Mouse (Mus musculus): ENCODE measurements around the gene Artn. TPM values are rescaled to one million over a fixed set of nuclear protein-coding genes. Genes with fewer than 3 reads are reported as not detected.
A peak's percentile ranks its signal among the peaks of the same experiment; 100 is the strongest.

Gene Artn
- polyA plus RNA-seq (2015; fragmentation: Nextera tagmentation; extraction: Ambion mirVana): 2.5 and 2.7 TPM in 2 replicates

- WGBS (ENCODE audit: insufficient replicate concordance): 1% methylated on average over 33 of the region's 33 CpGs
- peak; percentile 24 for DNase-seq
- H3K27me3 ChIP-seq: peaks cover 74% of the 10 kb centered on the region
Measured at GRCm38 (mm10) chr4:117929391-117929881, at the start of gene Artn. Artn (minus strand) TSS chr4:117929763.

GRCm38 (mm10) chr4:117979181-117979580 is 49.6 kb upstream of the Artn start:
- H3K9me3 ChIP-seq (replicated peaks): no peaks in the 10 kb centered on the region
- H3K4me2 ChIP-seq: no peak overlapping the region
- no peak overlapping the region for H3K9ac ChIP-seq
- no peak overlapping the region for H3K27ac ChIP-seq
- no peak overlapping the region for H3K4me3 ChIP-seq (replicated peaks)
- ATAC-seq (ENCODE audit: low read depth): no peak
- no peaks in the 10 kb centered on the region for H3K27me3 ChIP-seq
- H3K4me1 ChIP-seq (replicated peaks): no peaks in the 10 kb centered on the region
- H3K36me3 ChIP-seq: no peaks in the 10 kb centered on the region
- WGBS (ENCODE audit: insufficient replicate concordance): 77% methylated on average over 4 of the region's 4 CpGs
- no peak for DNase-seq

More at GRCm38 (mm10) chr4:117929391-117929881, at the start of gene Artn:
- peaks cover 48% of the 10 kb centered on the region for H3K4me1 ChIP-seq (replicated peaks)
- H3K4me3 ChIP-seq (replicated peaks): peak within 1 kb of the TSS; percentile 63
- peak within 1 kb of the TSS; percentile 71 for H3K4me2 ChIP-seq
- peaks cover 3% of the 10 kb centered on the region; the same call in 1 of the 2 replicates for H3K9me3 ChIP-seq (replicated peaks)
- peak; percentile 4; the same call in 1 of the 2 replicates for ATAC-seq (ENCODE audit: low read depth)
- no peaks in the 10 kb centered on the region for H3K36me3 ChIP-seq
- peak within 1 kb of the TSS; percentile 83 for H3K27ac ChIP-seq
- H3K9ac ChIP-seq: peak within 1 kb of the TSS; percentile 77

GRCm38 (mm10) chr4:117978282-117978681 is 48.7 kb upstream of the Artn start:
- no peaks in the 10 kb centered on the region for H3K9me3 ChIP-seq (replicated peaks)
- DNase-seq: no peak
- no peak overlapping the region for H3K4me2 ChIP-seq
- H3K27me3 ChIP-seq: no peaks in the 10 kb centered on the region
- H3K4me3 ChIP-seq (replicated peaks): no peak overlapping the region
- ATAC-seq (ENCODE audit: low read depth): no peak
- no peak overlapping the region for H3K9ac ChIP-seq
- H3K4me1 ChIP-seq (replicated peaks): no peaks in the 10 kb centered on the region
- H3K36me3 ChIP-seq: no peaks in the 10 kb centered on the region
- 69% methylated on average over 9 of the region's 9 CpGs for WGBS (ENCODE audit: insufficient replicate concordance)
- H3K27ac ChIP-seq: no peak overlapping the region

GRCm38 (mm10) chr4:117977841-117978240 is 48.3 kb upstream of the Artn start:
- Histone ChIP-seq H3K4me3 (replicated peaks) (no peak overlapping the region), H3K27ac (no peak overlapping the region), H3K9me3 (replicated peaks) (no peaks in the 10 kb centered on the region), H3K4me1 (replicated peaks) (no peaks in the 10 kb centered on the region), H3K36me3 (no peaks in the 10 kb centered on the region), H3K4me2 (no peak overlapping the region), H3K9ac (no peak overlapping the region), H3K27me3 (no peaks in the 10 kb centered on the region)
- no peak for ATAC-seq (ENCODE audit: low read depth)
- WGBS (ENCODE audit: insufficient replicate concordance): 72% methylated on average over 11 of the region's 11 CpGs
- DNase-seq: no peak

GRCm38 (mm10) chr4:117977371-117977770 is 47.8 kb upstream of the Artn start:
- Histone ChIP-seq H3K4me1 (replicated peaks) (no peaks in the 10 kb centered on the region), H3K9me3 (replicated peaks) (no peaks in the 10 kb centered on the region), H3K36me3 (no peaks in the 10 kb centered on the region), H3K4me3 (replicated peaks) (no peak overlapping the region), H3K4me2 (no peak overlapping the region), H3K27ac (no peak overlapping the region), H3K9ac (no peak overlapping the region), H3K27me3 (no peaks in the 10 kb centered on the region)
- ATAC-seq (ENCODE audit: low read depth) (no peak), DNase-seq (no peak)
- WGBS (ENCODE audit: insufficient replicate concordance): 79% methylated on average over 9 of the region's 9 CpGs

GRCm38 (mm10) chr4:117975820-117976219 is 46.3 kb upstream of the Artn start:
- Histone ChIP-seq H3K27me3 (no peaks in the 10 kb centered on the region), H3K4me2 (no peak overlapping the region), H3K9ac (no peak overlapping the region), H3K27ac (no peak overlapping the region), H3K4me3 (replicated peaks) (no peak overlapping the region), H3K4me1 (replicated peaks) (no peaks in the 10 kb centered on the region), H3K36me3 (no peaks in the 10 kb centered on the region), H3K9me3 (replicated peaks) (no peaks in the 10 kb centered on the region)
- DNase-seq (no peak), ATAC-seq (ENCODE audit: low read depth) (no peak)
- 59% methylated on average over 1 of the region's 1 CpGs for WGBS (ENCODE audit: insufficient replicate concordance)

GRCm38 (mm10) chr4:117974719-117975118 is 45.2 kb upstream of the Artn start:
- H3K9me3 ChIP-seq (replicated peaks): no peaks in the 10 kb centered on the region
- no peaks in the 10 kb centered on the region for H3K27me3 ChIP-seq
- H3K36me3 ChIP-seq: no peaks in the 10 kb centered on the region
- H3K4me1 ChIP-seq (replicated peaks): 0 out of 2 replicates have a peak, but pooled peaks cover under 1% of the 10 kb centered on the region
- whole genome bisulfite sequencing (ENCODE audit: insufficient replicate concordance): 64% methylated on average over 5 of the region's 5 CpGs
- ATAC-seq (ENCODE audit: low read depth): no peak
- no peak overlapping the region for H3K4me2 ChIP-seq
- no peak for DNase-seq
- no peak overlapping the region for H3K4me3 ChIP-seq (replicated peaks)
- H3K27ac ChIP-seq: no peak overlapping the region
- H3K9ac ChIP-seq: no peak overlapping the region

GRCm38 (mm10) chr4:117972999-117973398 is 43.4 kb upstream of the Artn start:
- Histone ChIP-seq H3K4me3 (replicated peaks) (no peak overlapping the region), H3K9me3 (replicated peaks) (no peaks in the 10 kb centered on the region), H3K27me3 (no peaks in the 10 kb centered on the region), H3K36me3 (no peaks in the 10 kb centered on the region), H3K9ac (no peak overlapping the region), H3K4me1 (replicated peaks) (0 out of 2 replicates have a peak, but pooled peaks cover 4% of the 10 kb centered on the region), H3K4me2 (no peak overlapping the region), H3K27ac (no peak overlapping the region)
- DNase-seq: no peak
- ATAC-seq (ENCODE audit: low read depth): no peak
- 66% methylated on average over 10 of the region's 10 CpGs for WGBS (ENCODE audit: insufficient replicate concordance)

- H3K4me1 ChIP-seq (replicated peaks): peaks cover 1% of the 10 kb centered on the region; the same call in 1 of the 2 replicates
- H3K4me2 ChIP-seq: no peak overlapping the region
- H3K9ac ChIP-seq: no peak overlapping the region
- H3K4me3 ChIP-seq (replicated peaks): no peak overlapping the region
- H3K27ac ChIP-seq: no peak overlapping the region
- no peaks in the 10 kb centered on the region for H3K27me3 ChIP-seq
- H3K36me3 ChIP-seq: no peaks in the 10 kb centered on the region
- DNase-seq (no peak), ATAC-seq (ENCODE audit: low read depth) (no peak)
- H3K9me3 ChIP-seq (replicated peaks): no peaks in the 10 kb centered on the region
- WGBS (ENCODE audit: insufficient replicate concordance): 76% methylated on average over 14 of the region's 14 CpGs
Measured at GRCm38 (mm10) chr4:117964346-117965025, 34.9 kb upstream of the Artn start.

- Histone ChIP-seq H3K9ac (no peak overlapping the region), H3K4me2 (no peak overlapping the region), H3K27ac (no peak overlapping the region), H3K4me3 (replicated peaks) (no peak overlapping the region), H3K4me1 (replicated peaks) (no peaks in the 10 kb centered on the region), H3K27me3 (no peaks in the 10 kb centered on the region), H3K9me3 (replicated peaks) (no peaks in the 10 kb centered on the region; the same call in 1 of the 2 replicates), H3K36me3 (peaks cover 9% of the 10 kb centered on the region)
- ATAC-seq (ENCODE audit: low read depth) (no peak), DNase-seq (no peak)
- whole genome bisulfite sequencing (ENCODE audit: insufficient replicate concordance): 70% methylated on average over 4 of the region's 4 CpGs
Measured at GRCm38 (mm10) chr4:117957492-117957891, 27.9 kb upstream of the Artn start.

- Histone ChIP-seq H3K36me3 (peaks cover 5% of the 10 kb centered on the region), H3K9me3 (replicated peaks) (peaks cover 3% of the 10 kb centered on the region; the same call in 1 of the 2 replicates), H3K9ac (no peak overlapping the region), H3K27ac (no peak overlapping the region), H3K4me3 (replicated peaks) (no peak overlapping the region), H3K27me3 (no peaks in the 10 kb centered on the region), H3K4me2 (no peak overlapping the region), H3K4me1 (replicated peaks) (no peaks in the 10 kb centered on the region)
- DNase-seq (no peak), ATAC-seq (ENCODE audit: low read depth) (no peak)
- WGBS (ENCODE audit: insufficient replicate concordance): 68% methylated on average over 7 of the region's 7 CpGs
Measured at GRCm38 (mm10) chr4:117947493-117947892, 17.9 kb upstream of the Artn start.
